Mouse (Mus musculus) inflammation-experienced regulatory T-cells, adult 6 months (primary cell): ENCODE measurements around the gene Spty2d1. TPM values are rescaled to one million over a fixed set of nuclear protein-coding genes. Genes with fewer than 3 reads are reported as not detected.
A peak's percentile ranks its signal among the peaks of the same experiment; 100 is the strongest.
"Not testable (repeated sequence)": the region's sequence is repeated elsewhere in the genome, so short reads cannot be mapped to it uniquely, and the experiment has no call there.

ENCODE experiments used
- ATAC-seq: one replicate; pipeline ENCODE4 v1.8.0; 2017
- polyA plus RNA-seq, 3 experiments: library from polyadenylated mRNA; unstranded; fragments of 100-300 nt; shearing (Covaris generic); gene quantifications; one replicate each; pipeline ENCODE4 v1.2.1; 2017

Gene Spty2d1
- polyA plus RNA-seq, 3 experiments from 2014 or later, result 28.3 to 49.5 (median 29.4) TPM

DNA sequence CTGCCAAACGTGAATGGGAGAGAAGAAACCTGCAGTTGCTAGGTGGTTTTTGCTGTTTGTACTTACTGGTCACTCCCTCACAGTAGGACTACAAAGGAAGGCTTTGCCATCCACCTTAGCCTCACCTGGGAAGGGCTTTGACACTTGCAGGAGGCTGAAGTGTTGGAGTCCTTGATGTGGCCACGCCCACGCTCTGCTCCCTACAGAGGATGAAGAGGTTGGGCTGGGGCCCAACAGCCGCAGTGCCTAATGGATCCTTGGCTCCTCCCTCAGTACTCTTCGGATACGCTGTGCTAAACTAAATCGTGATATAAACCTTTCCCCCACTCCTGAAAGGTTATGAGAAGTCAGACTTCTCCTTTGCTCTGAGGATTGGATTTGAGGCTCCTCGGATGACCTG lies 12.7 kb upstream of the Spty2d1 start:
- no peak for ATAC-seq

DNA sequence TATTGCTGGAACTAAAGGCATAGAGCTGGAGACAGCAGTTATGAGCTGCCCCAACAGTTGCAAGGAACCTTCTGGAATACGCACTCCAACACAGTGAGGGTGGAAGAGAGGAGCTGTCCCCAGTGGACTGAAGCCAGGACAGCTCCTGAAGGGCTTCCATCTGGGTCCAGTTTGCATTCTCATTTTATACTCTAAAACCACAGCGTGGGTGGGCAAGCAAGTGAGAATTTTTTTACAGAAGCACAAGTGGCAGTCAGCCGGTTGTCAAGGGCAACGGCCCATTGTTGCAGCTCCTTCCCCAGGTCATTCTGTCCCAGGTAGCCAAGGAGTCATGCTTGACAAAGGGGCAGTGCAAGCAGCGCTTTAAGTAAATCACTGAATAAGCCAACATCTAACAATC lies 11.4 kb upstream of the Spty2d1 start:
- no peak for ATAC-seq

DNA sequence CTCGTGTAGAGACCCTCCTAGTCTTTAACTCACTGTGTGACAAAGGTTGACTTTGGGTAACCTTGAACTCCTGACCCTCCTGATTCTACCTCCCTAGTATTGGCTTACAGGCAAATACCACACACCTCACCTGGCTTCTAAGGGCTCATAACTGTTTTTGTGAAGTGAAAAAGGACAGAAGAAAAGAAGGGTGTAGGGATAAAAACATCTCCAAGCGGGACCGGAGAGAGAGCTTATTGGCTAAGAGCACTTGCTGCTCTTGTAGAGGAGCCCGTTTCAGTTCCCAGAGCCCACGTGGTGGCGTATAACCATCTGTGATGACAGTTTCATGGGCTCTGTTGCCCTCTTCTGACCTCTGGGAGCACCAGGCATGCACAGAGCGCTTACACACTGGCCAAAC lies 8.9 kb upstream of the Spty2d1 start:
- no peak for ATAC-seq

DNA sequence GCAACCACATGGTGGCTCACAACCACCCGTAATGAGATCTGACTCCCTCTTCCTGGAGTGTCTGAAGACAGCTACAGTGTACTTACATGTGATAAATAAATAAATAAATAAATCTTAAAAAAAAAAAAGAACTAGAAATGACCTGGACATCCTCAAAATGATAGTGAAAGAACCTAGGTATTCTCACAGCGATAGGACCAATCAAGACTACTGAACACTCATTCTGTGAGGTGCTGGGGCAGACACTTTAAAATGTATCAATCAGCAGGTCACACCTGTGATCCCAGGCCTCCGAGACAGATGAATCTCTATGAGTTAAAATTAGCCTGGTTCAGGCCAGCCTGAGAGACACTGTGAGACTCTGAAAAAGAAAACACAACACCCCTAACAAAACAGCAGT lies 8.4 kb upstream of the Spty2d1 start:
- no peak for ATAC-seq

DNA sequence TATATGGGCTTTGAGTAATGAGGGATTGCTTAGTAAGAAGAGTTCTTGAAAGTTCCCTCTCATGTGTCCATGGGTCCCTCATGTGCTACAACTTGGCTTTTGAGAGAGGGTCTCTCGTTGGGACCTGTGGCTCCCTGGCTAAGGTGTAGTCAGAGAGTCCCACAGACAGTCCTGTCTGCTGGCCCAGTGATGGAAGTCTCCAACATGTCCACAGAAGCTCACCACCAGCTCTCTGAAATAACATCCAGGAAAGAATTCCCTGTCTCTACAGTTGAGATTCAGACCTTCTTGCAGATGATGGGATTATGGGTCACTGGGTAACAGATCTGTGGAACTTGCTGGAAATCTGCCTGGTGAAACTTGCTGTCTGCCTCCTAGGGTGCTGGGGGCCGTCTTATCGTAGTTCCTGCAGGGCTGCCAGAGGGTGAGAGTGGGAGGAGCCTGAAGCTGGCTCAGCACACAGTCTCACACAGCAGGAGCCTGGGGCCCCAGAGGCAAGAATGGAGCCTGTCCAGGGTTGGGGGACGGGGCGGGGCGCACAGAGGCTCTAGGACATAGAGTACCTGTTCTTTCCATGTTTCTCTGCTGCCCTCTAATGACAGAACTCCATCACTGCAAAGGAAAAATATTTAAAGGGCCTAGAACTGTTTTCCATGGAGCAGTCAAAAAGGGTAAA lies 7.3 kb upstream of the Spty2d1 start:
- ATAC-seq, result peak; percentile 78

DNA sequence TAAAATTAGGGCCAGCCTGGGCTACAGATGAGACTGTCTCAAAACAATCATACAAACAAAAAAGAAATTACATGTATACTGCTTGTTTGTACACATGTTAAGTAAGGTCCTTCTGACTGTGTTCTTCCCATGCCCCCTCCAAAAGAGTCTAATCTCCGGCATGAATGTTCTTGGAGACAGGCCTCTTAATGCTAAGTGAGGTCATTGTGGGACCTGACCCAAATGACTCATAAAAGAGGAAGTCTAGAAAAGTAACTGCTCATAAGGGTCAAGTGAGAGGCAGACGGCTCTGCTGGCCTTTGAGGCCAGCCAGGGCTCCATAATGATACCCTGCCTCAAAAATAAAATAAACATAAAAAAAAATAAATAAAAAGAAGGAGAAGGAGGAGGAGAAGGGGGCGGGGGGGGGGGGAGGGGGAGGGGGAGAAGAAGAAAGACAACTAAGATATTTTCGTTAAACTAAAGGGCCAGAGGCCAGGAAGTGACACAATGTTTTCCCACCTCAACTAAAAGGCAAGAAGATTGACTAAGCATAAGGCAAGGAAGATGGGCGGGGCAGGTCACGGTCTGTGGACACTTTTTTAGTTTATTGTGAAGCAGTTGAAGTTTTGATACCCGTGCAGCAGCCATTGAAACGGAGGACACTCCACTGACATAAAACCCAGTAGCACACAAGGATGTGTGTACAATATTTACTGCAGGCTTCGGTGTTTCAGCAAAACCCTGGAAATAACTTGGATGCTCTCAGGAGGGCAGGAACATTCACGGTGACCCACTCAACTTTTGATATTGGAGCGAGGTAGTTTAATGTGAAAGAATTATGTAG lies 6.6 kb upstream of the Spty2d1 start:
- no peak for ATAC-seq

DNA sequence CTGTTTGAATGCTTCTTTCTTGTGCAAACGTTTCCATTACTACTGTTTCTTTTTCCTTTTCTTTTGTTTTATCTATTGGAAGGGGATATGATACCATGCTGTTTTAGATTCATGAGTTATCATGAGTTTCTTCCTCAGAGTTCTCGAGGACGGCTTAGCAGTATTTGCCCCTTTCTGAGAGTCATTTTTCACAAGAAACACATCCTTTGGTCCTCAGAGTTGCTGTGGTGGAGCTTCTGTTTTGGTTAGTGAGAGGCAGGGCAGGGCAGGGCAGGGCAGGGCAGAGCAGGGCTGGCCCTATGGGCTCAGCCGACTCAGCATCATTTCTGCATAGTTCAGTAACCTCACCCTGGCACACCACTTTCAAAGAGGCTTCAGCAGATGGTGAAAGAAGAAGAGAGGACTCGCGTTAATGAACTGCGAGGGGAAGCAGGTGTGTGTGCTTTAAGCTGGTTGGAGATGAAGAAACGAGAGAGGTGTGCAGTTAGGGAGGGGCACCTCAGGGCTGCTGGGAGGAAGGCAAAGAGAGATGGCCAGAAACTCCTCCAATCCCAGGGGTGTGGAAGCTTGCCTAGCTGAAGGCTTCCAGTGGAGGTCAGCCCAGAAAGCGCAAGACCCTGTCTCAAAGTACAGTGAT lies 5.0 kb upstream of the Spty2d1 start:
- ATAC-seq, result no peak

DNA sequence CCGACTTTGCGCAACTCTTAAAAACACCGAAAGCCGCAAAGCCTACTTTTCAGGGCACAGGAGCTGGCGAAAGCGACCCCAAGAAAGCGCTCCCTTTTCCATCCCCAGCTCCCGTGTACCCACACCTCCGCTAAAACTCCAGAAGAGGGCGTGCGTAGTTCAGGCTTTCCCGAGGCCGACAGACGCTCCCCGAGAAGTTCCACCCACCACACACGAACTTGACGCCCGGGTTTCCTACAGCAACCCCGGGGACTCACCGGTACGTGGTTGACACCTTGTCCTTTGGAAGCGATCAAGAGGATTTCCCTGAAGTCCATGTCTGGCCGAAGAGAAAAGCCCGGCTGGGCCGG lies 418 bp downstream of the Spty2d1 start:
- peak; percentile 22 for ATAC-seq

DNA sequence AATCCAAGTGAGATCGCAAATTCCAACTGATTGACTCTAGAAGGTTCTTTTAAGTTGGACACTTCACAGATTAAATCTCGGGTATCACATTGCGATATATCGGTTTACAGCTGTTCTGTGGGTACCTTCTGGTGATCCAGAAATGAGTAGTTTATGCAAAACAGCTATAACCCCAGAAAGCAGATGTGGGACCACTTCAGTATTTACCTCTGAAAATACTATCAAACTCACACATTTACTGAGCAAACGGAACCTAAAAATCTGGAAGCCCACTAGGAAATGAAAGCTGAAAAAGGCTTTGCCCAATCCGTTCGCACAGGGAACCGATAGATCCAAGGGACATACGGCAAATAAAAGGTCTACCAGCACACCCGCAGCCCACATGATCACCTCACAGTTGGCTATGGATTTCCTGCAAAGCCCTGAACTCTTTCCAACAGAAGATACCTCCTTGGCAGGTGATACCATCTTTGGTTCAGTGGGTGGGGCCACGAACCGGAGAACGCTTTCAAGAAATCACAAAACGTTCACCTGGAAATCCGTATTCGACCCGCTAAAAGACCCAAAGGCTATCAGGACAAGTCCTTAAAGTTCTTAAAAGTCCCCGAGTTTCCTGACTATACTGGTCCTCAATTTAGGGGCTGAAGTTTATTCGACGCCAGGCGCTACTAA lies 966 bp downstream of the Spty2d1 start:
- ATAC-seq, result peak; percentile 8

DNA sequence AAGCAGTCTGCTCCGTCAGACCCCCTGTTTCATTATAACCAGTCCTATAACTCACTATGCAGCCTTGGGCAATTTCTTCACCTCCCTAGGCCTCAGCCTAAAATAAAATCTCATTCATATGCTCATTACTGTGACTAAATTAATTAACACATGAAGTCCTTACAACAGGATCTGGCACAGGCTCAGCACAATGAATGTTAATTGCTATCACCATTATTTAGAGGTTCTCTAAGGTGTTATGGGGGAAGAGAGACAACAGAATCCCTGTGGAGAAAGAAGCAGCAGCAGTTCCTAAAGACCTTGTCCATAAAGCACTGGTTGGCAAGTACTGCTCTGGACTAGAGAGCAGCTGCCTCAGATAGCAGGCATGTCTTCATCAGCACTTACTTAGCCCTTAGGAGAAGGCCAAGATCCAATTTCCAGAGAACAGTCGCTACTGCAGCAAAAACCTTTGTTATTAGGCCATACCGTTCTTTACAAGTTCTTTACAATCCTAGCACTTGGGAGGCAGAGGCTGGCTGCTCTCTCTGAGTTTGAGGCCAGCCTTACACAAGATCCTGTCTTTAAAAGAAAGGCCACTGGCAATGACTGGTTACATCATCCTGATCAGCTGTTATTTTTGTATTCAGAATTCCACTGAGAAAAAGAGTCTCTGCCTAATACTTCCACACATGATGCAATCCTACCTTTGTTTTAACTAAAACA lies 4.6 kb downstream of the Spty2d1 start:
- ATAC-seq, result no peak

DNA sequence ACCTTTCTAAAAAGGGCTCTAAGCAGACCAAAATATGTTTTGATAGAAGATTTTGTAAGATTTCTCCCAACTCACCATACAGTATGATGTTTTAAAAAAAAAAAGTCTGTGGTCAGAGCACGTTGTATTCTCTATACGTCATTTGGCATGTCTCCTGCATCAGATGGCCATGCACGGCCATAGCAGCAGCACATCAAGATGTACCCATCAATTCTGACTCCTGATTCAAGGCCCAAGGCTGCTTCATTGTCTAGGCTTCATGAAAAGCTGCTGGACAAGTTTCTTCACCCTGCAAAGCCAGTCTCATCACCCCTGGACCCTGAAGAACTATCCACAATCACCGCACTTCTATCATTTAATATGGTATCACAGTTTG lies 6.3 kb downstream of the Spty2d1 start:
- no peak for ATAC-seq

DNA sequence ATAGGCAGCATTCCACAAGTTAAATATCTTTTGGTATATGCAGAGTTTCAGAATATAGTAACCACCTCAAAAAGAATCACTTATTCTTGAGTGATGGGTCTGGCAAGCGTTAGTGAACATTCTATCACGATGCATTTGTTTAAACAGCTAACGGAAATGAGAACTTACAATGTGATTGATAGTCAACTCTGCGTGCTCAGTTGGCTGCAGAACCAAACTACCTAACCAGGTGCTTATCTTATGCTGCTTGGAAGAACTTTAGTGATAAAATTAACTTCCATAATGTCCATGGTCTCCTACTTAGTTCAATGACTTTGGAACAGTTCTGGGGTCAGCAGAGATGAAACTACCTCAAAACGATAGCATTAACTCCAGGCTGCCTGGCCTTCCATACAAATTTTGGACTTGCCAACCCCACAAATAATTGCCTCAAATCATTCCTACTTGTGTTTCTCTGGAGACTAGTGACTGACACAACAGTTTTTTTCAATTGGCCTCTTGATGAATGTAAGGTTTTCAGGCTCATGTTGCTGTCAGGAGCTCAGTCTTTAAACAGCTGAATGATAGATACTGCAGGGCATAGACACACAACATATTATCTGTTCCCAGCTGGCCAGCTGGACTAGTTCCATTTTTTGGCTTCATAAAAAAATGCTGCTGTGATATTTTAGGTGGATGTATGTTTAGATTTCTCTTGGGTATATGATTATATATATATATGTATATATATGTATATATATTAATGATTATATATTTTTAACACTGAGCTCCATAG lies 6.9 kb downstream of the Spty2d1 start:
- no peak for ATAC-seq

DNA sequence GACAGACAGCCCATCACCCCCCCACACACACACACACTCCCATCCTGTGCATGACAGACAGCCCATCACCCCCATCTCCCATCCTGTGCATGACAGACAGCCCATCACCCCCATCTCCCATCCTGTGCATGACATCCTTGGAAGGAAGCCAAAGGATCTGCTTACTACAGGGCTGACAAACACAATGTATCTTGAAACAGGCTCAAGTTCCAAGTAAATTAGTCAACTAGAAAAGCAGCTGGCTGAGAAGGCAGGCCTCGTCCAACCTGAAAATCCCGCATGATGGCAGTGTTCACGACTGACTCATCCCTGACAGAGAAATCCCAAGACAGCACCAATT lies 7.6 kb downstream of the Spty2d1 start:
- no peak for ATAC-seq

DNA sequence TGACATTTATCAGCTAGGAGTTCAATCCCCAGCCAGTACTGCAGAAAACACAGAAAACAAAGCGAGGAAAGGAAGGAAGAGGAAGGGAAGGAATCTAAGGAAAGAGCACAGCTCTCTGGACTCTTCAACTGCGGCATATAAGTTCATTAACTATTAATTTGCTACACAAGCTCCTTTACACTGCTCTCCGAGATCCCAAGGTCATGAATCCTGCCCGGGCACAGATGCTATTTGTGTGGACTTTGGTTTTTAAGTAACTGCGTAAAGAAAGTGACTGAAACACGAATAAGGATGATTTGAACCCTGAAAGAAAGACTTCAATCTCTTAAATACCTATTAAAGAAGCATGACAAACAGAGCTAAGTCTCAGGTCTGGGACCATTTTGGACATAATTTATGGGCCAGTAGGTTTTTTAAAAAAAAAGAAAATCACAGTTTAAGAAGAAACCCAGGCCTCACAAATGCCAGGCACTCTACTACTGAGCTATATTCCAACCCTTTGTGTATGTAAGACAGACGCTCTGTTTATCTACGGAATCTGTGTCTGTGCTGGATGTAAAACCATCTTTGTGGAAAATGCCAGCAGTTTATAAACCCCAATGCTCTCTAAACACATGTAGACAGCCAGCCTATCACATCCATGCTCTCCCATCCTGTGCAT lies 8.1 kb downstream of the Spty2d1 start:
- ATAC-seq, result no peak

DNA sequence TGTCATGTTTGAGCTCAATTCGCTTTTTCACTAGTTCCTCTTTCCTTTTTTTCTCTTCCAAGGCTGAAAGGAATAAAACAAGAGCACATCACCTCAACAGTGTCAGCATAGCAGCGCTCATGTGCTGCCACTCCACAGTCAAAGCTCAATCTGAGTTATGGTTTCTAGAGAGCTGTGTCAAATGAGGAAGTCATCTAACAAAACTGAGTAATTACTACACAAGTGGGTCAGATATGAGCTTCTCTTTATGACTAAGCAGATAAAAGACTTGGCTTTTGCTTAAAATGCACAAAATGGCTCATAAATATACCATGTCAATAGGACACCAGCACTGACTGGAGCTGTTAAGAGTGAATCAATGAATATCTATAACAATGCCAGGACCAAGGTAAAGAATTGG lies 9.3 kb downstream of the Spty2d1 start:
- ATAC-seq, result no peak

DNA sequence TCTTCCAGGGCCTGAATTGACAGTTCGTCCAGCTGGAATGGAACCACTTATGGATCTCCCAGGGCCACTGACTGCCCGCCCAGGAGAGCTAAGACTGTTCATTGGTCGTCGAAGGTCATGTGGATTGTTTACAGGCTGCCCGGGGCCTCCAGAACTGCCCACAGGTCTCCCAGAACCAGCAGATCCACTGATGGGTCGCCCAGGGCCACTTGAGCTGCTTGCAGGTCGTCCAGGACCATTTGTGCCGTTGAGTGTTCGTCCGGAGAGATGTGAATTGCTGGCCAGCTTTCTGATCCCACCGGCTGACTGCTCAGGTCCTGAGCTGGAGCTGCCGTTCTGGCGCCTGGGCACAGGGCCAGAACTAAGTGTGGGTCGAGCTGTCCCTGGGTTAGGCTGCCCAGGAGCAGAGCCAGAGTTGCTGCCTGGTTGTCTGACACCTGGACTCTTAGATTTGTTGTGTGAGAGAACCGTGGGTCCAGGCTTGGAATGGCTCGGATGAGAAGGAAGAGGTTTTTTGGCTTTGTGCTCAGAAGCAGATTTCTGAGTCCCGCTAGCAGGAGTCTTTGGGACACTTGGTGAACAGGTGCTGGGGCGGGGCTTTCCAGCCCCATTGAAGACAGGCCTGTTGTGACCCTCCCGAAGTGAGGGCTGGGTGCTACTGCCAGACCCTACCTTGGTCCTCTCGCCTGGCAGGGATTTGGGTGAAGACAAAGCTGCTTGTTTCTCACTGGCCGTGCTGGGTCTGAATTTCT lies 10.4 kb downstream of the Spty2d1 start:
- ATAC-seq, result no peak

DNA sequence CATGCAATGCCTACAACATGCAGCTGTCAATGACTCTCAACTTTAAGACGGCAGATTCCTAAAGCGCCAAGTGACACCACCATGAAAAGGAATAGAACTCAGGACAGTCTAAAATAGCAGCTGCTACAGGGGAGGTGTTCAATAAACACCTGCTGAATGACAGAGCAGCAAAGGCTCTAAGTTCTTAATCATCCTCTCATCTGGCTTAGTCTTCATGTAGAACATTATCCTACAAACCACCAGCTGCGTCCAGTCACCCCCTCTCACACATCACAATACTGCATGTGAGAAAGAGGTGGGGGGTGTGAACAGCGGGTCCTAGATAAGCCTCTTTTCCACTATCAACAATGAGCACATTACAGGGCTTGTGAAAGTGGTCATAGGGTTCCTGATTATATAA lies 11.2 kb downstream of the Spty2d1 start:
- ATAC-seq, result no peak

DNA sequence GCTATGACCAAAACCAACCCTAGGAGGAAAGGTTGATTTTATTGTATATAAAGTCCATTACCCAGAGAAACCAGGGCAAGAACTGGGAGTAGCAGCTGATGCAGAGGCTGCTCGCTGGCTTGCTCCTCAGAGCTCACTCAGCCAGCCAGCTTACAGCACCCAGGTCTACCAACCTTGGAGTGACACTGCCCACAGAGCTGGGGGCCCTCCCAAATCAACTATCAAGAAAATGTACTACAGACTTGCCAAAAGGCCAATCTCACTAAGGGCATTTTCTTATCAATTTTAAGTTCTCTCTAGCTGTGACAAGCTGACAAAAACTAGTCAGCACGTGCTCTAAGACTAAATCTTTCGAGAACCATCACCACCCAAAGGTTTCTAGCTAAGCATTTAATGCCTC lies 12.7 kb downstream of the Spty2d1 start:
- no peak for ATAC-seq

DNA sequence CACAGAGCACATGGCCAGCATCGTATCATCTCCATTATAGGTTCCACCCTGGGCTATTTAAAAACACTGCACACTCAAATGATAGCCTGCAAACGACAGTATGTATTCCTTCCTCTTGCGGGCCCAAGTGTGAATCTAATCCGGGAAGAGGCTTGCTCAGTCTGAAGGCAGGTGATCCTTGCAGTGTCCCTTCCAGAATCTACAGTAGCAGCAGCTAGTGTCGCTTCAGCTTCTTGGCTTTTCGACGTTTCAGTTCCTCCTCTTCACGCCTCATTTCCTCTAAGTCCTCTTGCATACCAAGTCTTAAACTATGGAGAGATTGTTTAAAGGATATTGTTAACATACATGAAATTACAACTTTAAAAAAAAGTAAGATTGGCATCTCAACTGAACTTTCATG lies 15.1 kb downstream of the Spty2d1 start:
- no peak for ATAC-seq

DNA sequence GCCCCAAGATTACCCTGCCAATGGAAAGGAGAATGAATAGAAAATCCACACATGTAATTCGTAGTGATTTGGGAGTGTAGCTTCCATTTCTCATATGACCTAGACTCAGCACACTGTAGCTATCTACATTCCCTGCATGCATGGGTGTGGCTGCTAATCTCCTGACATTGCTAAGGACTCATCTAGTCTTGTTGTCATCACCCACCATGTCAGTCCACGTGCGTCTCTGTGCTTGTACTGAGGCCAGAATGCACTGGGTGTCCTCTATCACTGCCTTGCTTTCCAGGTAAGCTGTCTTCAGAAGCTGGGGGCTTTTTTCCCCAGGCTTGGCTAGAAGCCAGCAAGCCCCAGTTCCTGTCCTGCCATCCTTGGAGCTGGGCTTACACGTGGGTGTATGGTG lies 18.8 kb downstream of the Spty2d1 start:
- not testable (repeated sequence) for ATAC-seq

DNA sequence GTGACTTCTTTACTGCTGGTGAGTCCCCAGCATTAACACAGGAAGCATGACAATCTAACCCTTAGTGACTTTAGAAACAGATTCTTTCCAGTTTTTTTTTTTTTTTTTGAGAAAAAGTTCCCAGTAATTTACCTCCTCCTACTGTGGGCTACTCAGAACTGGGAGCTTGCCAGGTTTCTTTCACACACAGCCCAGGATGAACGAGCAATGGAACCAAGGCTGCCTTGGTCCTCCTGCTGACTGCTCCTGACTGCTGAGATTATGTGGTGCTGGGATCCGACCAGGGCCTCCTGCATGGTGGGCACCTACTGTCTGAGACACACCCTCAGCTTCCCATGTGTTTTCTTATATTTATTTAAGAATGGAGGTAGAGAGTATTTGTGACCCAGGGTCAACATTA lies 21.1 kb downstream of the Spty2d1 start:
- no peak for ATAC-seq
